Mouse (Mus musculus) brain, embryonic 14.5 days (tissue): Measurements from ENCODE around the gene Srgap2.

Experiments
- CTCF ChIP-seq: fragments of 200-500 bp; IDR thresholded peaks from 2 replicates; pipeline ENCODE4 v1.5.1; 2012; ENCODE audit warnings: inconsistent platforms, mild to moderate bottlenecking, moderate library complexity, borderline replicate concordance; ENCODE audit not compliant: insufficient read depth, insufficient read length; ENCODE audit errors: extremely low read depth
- POLR2A ChIP-seq: fragments of 200-500 bp; IDR thresholded peaks from 2 replicates; pipeline ENCODE4 v1.6.1; 2012; ENCODE audit warnings: mild to moderate bottlenecking, inconsistent platforms, borderline replicate concordance; ENCODE audit not compliant: poor library complexity, insufficient read depth, insufficient read length, severe bottlenecking; ENCODE audit errors: extremely low read depth

GRCm38 (mm10) chr1:131246433-131247395, 280.4 kb downstream of the Srgap2 start:
- TF ChIP-seq POLR2A (no peak), CTCF (peak; percentile 68; the same call in 1 of the 2 replicates)
